Mouse (Mus musculus): ENCODE measurements around the gene Btn2a2.

- TF ChIP-seq CTCF (IDR thresholded peaks at IDR 0.05; ENCODE audit: low read depth), result no peak
- 0 out of 2 replicates have a peak, but pooled peaks have one; percentile 24 for TF ChIP-seq EP300 (IDR thresholded peaks at IDR 0.05; ENCODE audit: low read depth)
Measured at GRCm38 (mm10) chr13:23519416-23519815, 30.8 kb upstream of the Btn2a2 start.

All from liver, postnatal 0 days (tissue).